Mouse (Mus musculus): ENCODE results near the gene BC035947.
"Not testable (repeated sequence)": the region's sequence is repeated elsewhere in the genome, so short reads cannot be mapped to it uniquely, and the experiment has no call there.

BC035947 gene

GRCm38 (mm10) chr1:78501856-78502255, 10.1 kb downstream of the BC035947 start:
- DNase-seq (ENCODE audit: low spot score in 2 of 2): not testable (repeated sequence)

- DNase-seq (ENCODE audit: low spot score in 2 of 2): no peak
Measured at GRCm38 (mm10) chr1:78501036-78501435, 10.9 kb downstream of the BC035947 start.

DNA sequence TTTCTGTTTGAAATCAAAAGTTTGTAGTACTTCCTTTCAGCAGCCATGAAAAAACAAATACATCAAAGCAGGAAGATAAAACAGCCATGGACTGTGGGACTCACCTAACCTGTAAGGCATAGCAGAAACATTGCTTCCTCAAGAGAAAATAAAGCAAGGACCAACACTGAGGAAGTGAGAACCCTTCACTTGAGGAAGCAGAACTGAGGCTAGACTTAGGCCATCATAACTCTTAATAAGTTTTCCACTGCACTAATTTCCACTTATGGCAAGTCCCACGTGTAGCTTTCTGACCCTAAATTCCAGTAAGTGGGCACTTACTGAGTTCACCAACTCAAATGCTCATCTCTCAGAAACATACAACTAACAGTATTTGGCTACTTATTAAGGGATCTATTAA, 21.8 kb downstream of the BC035947 start:
- DNase-seq (ENCODE audit: low spot score in 2 of 2): no peak

DNA sequence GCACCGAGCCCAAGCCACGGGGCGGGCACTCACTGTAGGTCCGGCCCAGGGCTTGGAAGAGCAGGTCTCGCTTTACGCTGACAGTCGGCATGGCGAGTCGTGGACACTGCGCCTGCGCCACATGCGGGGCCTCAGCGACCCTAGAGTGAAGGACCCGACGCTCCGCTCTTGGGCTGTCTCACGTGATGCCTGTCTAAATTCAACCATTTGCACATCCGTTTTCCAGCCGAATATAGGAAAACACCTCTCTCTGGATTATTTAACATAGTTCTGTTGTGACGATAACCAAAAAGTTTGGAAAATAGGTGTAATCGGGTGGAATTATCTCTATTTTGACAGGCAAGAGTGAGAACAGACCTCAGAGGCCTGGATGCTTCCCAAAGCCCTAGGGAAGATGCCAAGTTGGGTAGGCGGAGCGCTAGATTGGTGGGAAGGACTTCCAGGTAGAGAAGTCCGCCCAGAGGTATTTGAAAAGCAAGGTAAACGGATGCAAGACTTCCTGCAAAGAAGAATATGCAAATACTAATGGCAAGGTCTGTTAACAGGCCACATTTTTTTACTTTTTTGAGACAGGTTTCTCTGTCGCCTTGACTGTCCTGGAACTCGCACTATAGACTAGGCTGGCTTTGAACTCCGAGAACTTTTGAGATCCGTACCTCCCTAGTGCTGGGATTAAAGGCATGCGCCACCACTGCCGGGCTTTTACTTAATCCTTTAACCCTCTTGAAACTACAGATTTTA, 23.0 kb downstream of the BC035947 start, which contains the start of gene Farsb:
Gene Farsb, minus strand, starts transcription at position 146 of the 741 bp plus-strand sequence.
- DNase-seq (ENCODE audit: low spot score in 2 of 2): peak; percentile 83 to 88

GRCm38 (mm10) chr1:78488427-78488751, 23.6 kb downstream of the BC035947 start:
- no peak for DNase-seq (ENCODE audit: low spot score in 2 of 2)

DNA sequence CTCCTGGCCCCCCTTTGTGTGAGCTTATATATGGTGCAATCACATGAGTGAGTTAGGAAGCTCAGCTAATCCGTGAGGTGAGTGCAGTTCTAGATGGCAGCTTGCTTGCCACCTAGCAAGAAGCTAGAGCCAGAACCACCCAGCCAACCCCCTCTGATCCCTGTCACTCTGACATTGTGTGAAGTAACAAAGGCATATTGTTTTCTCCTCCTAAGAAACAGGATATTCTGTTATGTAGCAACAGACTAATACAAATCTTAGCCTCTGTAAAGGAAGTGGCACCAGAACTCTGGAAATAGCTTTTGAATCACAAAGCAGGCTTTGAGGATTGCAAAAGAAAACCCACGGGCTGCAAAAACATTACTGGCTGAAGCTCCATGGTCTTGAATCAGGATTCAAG, 27.6 kb downstream of the BC035947 start:
- no peak for DNase-seq (ENCODE audit: low spot score in 2 of 2)

GRCm38 (mm10) chr1:78483430-78483829, 28.5 kb downstream of the BC035947 start:
- no peak for DNase-seq (ENCODE audit: low spot score in 2 of 2)

DNA sequence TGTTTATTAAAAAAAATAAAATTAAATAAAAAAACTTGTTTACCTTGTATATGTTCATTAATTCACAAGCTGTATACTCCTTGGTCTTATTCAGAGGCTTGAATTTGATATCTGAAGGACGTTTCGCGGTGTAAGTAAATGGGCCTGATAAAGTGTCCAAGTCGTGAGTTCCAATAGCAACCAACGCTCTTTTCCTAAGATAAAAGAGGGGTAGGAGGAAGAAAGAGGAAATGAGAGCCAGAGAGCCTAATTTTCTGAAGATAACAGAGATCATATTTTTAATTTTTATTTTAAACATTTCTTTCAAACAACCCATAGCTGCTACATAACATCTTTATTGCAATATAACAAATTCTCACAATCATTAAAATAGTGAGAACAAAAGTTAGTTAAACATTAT, 39.5 kb downstream of the BC035947 start:
- DNase-seq (ENCODE audit: low spot score in 2 of 2): no peak

DNA sequence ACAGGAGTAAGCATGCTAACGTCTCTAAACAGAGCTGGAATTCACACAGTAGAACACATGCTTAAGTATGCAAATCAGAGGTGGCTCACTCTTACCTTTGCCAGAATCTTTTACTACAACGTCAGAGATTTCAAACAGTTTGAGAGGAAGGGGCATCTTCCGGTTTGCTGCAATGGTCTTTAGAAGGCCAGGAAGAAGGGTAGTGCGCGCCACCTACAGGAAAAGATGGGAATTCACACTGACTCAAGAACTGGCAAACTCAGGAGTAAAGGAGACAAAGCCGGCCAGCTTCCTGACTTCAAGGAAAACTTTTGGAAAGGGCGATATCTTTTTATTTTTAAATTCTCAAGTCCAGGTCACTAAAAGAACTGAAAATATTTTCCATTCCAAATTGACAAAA, 57.3 kb downstream of the BC035947 start:
- peak in 1 of 2 experiments; percentile 34 for DNase-seq (ENCODE audit: low spot score in 2 of 2)

DNA sequence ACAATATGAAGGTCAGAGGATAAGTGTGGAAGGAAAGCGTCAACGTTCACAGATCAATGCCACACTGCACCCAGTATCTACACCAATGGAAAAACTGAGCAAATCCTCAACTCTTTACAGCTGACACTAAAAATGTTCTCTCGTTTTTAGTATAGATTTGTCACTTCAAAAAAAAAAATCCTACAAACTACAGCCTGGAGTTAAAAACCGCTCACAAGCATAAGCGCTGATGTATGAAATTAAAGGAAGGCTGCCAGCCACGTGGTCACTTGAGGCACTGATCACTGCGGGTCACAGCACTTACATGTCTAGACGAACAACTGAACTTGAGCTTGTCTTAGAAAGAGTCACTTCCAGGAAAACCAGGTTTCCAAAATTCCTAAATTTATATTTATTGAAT, 58.1 kb downstream of the BC035947 start:
- DNase-seq (ENCODE audit: low spot score in 2 of 2): no peak

DNA sequence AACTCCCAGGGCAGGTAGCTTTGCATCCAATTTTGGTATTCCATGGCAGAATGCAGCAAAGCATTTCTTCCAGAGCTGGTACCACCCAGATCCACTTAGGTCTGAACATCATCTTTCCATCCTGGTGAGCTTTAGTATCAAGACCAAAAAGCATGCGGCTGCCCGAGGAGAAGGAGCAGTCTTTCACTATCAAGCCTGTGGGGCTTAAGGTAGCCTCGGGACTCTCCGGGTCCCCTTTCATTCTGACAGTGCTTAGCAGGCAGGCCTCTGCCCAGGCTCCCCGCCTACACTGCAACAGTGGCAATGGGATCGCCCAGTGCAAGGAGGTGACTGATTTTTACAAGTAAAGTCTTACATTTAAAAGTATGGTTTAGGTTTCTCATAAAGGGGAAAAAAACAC, 59.4 kb downstream of the BC035947 start:
- DNase-seq (ENCODE audit: low spot score in 2 of 2): no peak

GRCm38 (mm10) chr1:78451070-78451854, 60.7 kb downstream of the BC035947 start:
- DNase-seq (ENCODE audit: low spot score in 2 of 2): no peak

- DNase-seq (ENCODE audit: low spot score in 2 of 2): no peak
Measured at GRCm38 (mm10) chr1:78448091-78448490, 63.9 kb downstream of the BC035947 start.

Data from frontal cortex, postnatal 10 days (tissue).